Mouse (Mus musculus): Measurements from ENCODE around the gene Sun2. TPM values are rescaled to one million over a fixed set of nuclear protein-coding genes. Genes with fewer than 3 reads are reported as not detected.

Gene Sun2
- polyA plus RNA-seq, 1 experiment from 2014 or later, result 6.4 TPM

GRCm38 (mm10) chr15:79767327-79767961, 25.1 kb upstream of the Sun2 start:
- Histone ChIP-seq H3K9me3 (replicated peaks) (no peaks in the 10 kb centered on the region), H3K27me3 (no peaks in the 10 kb centered on the region), H3K27ac (replicated peaks) (no peak overlapping the region), H3K9ac (no peak overlapping the region), H3K4me2 (replicated peaks) (no peak overlapping the region), H3K4me1 (peaks cover 43% of the 10 kb centered on the region), H3K4me3 (replicated peaks) (no peak overlapping the region), H3K36me3 (peaks cover 22% of the 10 kb centered on the region)
- ATAC-seq (ENCODE audit: insufficient number of reproducible peaks, low FRiP score, low TSS enrichment, low read depth), result no peak
- 80% methylated on average over 16 of the region's 16 CpGs for WGBS

DNA sequence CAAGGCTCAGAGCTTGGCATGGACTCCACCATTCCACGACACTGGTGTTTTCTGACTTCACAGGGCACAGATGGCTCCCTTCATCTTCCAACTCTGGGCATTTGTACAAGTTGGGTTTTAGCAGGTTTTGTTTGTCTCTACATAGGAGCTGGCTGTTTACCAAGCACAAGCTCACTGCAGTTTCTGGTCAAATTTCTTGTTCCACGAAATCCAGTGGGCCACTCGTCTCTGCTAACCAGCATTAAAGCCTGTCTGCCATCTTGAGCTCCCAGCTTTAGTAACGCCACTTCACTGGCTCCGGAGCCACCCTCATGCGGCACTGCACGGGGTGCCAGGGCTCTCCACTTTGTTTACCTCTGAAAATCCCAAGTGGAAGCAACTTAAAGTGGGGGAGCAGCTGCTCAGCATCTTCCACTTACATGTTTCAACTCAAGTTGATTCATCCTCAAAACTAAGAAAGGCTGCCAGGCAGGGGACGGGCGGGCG, 24.3 kb upstream of the Sun2 start:
- H3K9ac ChIP-seq, result no peak overlapping the region

DNA sequence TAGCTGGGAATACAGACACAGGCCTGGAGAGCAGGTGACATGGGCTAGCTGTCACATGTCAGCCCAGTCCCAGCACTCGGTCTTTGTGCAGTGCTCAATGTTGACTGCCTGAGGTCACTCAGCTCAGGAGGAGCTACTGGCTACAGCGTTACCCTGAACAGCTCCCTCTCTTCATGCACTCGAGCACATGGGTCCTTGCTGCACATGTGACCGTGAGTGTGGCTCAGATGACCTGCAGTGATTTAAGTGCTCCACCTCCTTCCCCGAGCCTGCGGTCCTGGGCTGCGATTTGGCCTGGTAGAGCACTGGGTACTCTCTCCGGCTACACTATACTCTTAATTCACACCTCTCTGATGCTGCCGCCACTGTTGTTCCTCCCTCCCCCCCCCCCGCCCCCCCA, 23.8 kb upstream of the Sun2 start:
- Histone ChIP-seq H3K4me2 (replicated peaks) (no peak overlapping the region), H3K4me1 (peaks cover 43% of the 10 kb centered on the region), H3K27ac (replicated peaks) (0 out of 2 replicates have a peak overlapping the region, but pooled peaks have one; percentile 34), H3K9ac (no peak overlapping the region), H3K27me3 (no peaks in the 10 kb centered on the region), H3K4me3 (replicated peaks) (no peak overlapping the region), H3K9me3 (replicated peaks) (no peaks in the 10 kb centered on the region), H3K36me3 (peaks cover 32% of the 10 kb centered on the region)
- WGBS, result 62% methylated on average over 9 of the region's 10 CpGs
- ATAC-seq (ENCODE audit: insufficient number of reproducible peaks, low FRiP score, low TSS enrichment, low read depth), result no peak

More for the DNA sequence above, 24.3 kb upstream of the Sun2 start:
- ATAC-seq (ENCODE audit: insufficient number of reproducible peaks, low FRiP score, low TSS enrichment, low read depth), result no peak
- Histone ChIP-seq H3K4me3 (replicated peaks) (no peak overlapping the region), H3K9me3 (replicated peaks) (no peaks in the 10 kb centered on the region), H3K27me3 (no peaks in the 10 kb centered on the region), H3K27ac (replicated peaks) (peak overlapping the region; percentile 34; the same call in 1 of the 2 replicates), H3K4me2 (replicated peaks) (no peak overlapping the region), H3K4me1 (peaks cover 43% of the 10 kb centered on the region), H3K36me3 (peaks cover 30% of the 10 kb centered on the region)
- 80% methylated on average over 10 of the region's 10 CpGs for WGBS

DNA sequence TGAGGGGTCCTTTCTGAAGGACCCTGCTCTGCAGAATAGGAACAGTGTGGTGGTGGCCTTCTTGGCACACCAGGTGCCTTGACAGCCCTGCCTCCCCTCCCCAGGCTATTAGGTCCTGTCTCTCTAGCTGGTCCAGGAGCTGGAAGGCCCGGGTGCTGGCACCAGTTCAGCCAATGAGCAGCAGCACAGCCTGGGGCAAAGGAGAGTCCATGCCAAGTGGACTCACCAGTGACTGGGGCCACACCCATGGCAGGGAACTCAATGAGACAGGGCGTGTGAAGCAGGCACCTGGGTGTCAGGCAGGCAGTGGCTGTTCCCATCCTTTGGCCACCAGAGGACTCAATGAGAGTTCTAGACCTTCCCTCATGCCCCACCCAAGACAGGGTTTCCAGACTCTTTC, 23.0 kb upstream of the Sun2 start:
- Histone ChIP-seq H3K9me3 (replicated peaks) (no peaks in the 10 kb centered on the region), H3K27me3 (no peaks in the 10 kb centered on the region), H3K9ac (no peak overlapping the region), H3K4me2 (replicated peaks) (no peak overlapping the region), H3K4me1 (peaks cover 37% of the 10 kb centered on the region), H3K4me3 (replicated peaks) (no peak overlapping the region), H3K36me3 (peaks cover 32% of the 10 kb centered on the region), H3K27ac (replicated peaks) (0 out of 2 replicates have a peak overlapping the region, but pooled peaks have one; percentile 17)
- 88% methylated on average over 2 of the region's 2 CpGs for WGBS
- no peak for ATAC-seq (ENCODE audit: insufficient number of reproducible peaks, low FRiP score, low TSS enrichment, low read depth)

GRCm38 (mm10) chr15:79764539-79765267, 22.4 kb upstream of the Sun2 start:
- H3K4me1 ChIP-seq, result peaks cover 37% of the 10 kb centered on the region
- H3K36me3 ChIP-seq, result peaks cover 32% of the 10 kb centered on the region
- H3K9ac ChIP-seq, result no peak overlapping the region
- H3K4me3 ChIP-seq (replicated peaks), result no peak overlapping the region
- H3K9me3 ChIP-seq (replicated peaks), result no peaks in the 10 kb centered on the region
- no peaks in the 10 kb centered on the region for H3K27me3 ChIP-seq
- 68% methylated on average over 11 of the region's 11 CpGs for WGBS
- no peak overlapping the region for H3K4me2 ChIP-seq (replicated peaks)
- no peak for ATAC-seq (ENCODE audit: insufficient number of reproducible peaks, low FRiP score, low TSS enrichment, low read depth)
- H3K27ac ChIP-seq (replicated peaks), result no peak overlapping the region

- Histone ChIP-seq H3K36me3 (peaks cover 32% of the 10 kb centered on the region), H3K4me3 (replicated peaks) (no peak overlapping the region), H3K9me3 (replicated peaks) (no peaks in the 10 kb centered on the region), H3K27me3 (no peaks in the 10 kb centered on the region), H3K27ac (replicated peaks) (no peak overlapping the region), H3K4me2 (replicated peaks) (no peak overlapping the region), H3K9ac (no peak overlapping the region), H3K4me1 (peaks cover 37% of the 10 kb centered on the region)
- no peak for ATAC-seq (ENCODE audit: insufficient number of reproducible peaks, low FRiP score, low TSS enrichment, low read depth)
- WGBS, result 86% methylated on average over 7 of the region's 7 CpGs
Measured at GRCm38 (mm10) chr15:79763601-79764246, 21.4 kb upstream of the Sun2 start.

GRCm38 (mm10) chr15:79763001-79763400, 20.7 kb upstream of the Sun2 start:
- no peak overlapping the region for H3K27ac ChIP-seq (replicated peaks)
- H3K9me3 ChIP-seq (replicated peaks), result no peaks in the 10 kb centered on the region
- no peak overlapping the region for H3K4me3 ChIP-seq (replicated peaks)
- H3K27me3 ChIP-seq, result no peaks in the 10 kb centered on the region
- peaks cover 32% of the 10 kb centered on the region for H3K36me3 ChIP-seq
- no peak for ATAC-seq (ENCODE audit: insufficient number of reproducible peaks, low FRiP score, low TSS enrichment, low read depth)
- H3K9ac ChIP-seq, result no peak overlapping the region
- 89% methylated on average over 9 of the region's 9 CpGs for WGBS
- no peak overlapping the region for H3K4me2 ChIP-seq (replicated peaks)
- H3K4me1 ChIP-seq, result peaks cover 31% of the 10 kb centered on the region

GRCm38 (mm10) chr15:79760956-79761355, 18.6 kb upstream of the Sun2 start:
- no peaks in the 10 kb centered on the region for H3K27me3 ChIP-seq
- peaks cover 32% of the 10 kb centered on the region for H3K36me3 ChIP-seq
- WGBS, result 78% methylated on average over 6 of the region's 6 CpGs
- H3K4me2 ChIP-seq (replicated peaks), result no peak overlapping the region
- H3K27ac ChIP-seq (replicated peaks), result no peak overlapping the region
- H3K9me3 ChIP-seq (replicated peaks), result no peaks in the 10 kb centered on the region
- peaks cover 33% of the 10 kb centered on the region for H3K4me1 ChIP-seq
- H3K9ac ChIP-seq, result no peak overlapping the region
- no peak for ATAC-seq (ENCODE audit: insufficient number of reproducible peaks, low FRiP score, low TSS enrichment, low read depth)
- H3K4me3 ChIP-seq (replicated peaks), result no peak overlapping the region

- ATAC-seq (ENCODE audit: insufficient number of reproducible peaks, low FRiP score, low TSS enrichment, low read depth), result no peak
- H3K27ac ChIP-seq (replicated peaks), result no peak overlapping the region
- no peak overlapping the region for H3K4me2 ChIP-seq (replicated peaks)
- peaks cover 7% of the 10 kb centered on the region; the same call in 1 of the 2 replicates for H3K36me3 ChIP-seq
- WGBS, result 99% methylated on average over 3 of the region's 3 CpGs
- no peaks in the 10 kb centered on the region for H3K27me3 ChIP-seq
- H3K4me3 ChIP-seq (replicated peaks), result no peak overlapping the region
- H3K9ac ChIP-seq, result no peak overlapping the region
- peaks cover 25% of the 10 kb centered on the region; the same call in 1 of the 2 replicates for H3K4me1 ChIP-seq
- H3K9me3 ChIP-seq (replicated peaks), result no peaks in the 10 kb centered on the region
Measured at GRCm38 (mm10) chr15:79757118-79757517, 14.8 kb upstream of the Sun2 start.

DNA sequence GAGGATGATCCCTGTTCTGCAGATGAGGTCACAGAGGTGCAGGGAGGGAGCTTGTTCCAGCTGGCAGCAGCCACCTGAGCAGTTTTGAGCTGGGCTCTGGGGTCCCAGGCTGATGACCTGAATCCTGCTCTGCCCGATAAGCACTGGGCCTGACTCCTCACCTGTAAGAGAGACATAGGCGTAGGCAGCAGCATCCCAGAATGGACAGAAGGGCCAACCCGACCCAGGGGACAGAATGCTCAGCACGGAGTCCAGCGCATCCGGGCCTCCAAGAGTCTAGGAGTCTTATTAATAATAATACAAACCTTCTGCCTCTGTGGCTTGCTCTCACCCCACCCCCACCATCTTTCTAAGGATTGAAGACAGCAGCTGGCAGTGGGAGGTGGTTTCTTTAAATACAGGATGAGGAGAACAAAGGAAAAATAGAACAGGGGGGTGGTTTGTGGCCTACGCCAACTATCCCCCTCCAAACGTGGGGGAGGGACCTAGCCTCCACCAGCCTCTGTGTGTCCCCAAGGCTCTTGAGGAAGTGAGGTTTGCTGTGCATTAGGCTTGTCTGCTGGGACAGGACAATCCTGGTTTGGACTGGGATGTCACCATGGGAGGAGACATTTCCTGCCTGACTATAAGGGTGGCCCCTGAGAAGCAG, 13.8 kb upstream of the Sun2 start:
- H3K36me3 ChIP-seq, result no peaks in the 10 kb centered on the region
- peak overlapping the region; percentile 28; the same call in 1 of the 2 replicates for H3K27ac ChIP-seq (replicated peaks)
- H3K9me3 ChIP-seq (replicated peaks), result no peaks in the 10 kb centered on the region
- ATAC-seq (ENCODE audit: insufficient number of reproducible peaks, low FRiP score, low TSS enrichment, low read depth), result 0 out of 2 replicates have a peak, but pooled peaks have one; percentile 32
- WGBS, result 51% methylated on average over 8 of the region's 8 CpGs
- H3K4me3 ChIP-seq (replicated peaks), result no peak overlapping the region
- no peaks in the 10 kb centered on the region for H3K27me3 ChIP-seq
- no peak overlapping the region for H3K4me2 ChIP-seq (replicated peaks)
- H3K9ac ChIP-seq, result no peak overlapping the region
- peaks cover 25% of the 10 kb centered on the region; the same call in 1 of the 2 replicates for H3K4me1 ChIP-seq

- Histone ChIP-seq H3K36me3 (no peaks in the 10 kb centered on the region), H3K4me1 (peaks cover 25% of the 10 kb centered on the region; the same call in 1 of the 2 replicates), H3K4me3 (replicated peaks) (no peak overlapping the region), H3K9me3 (replicated peaks) (no peaks in the 10 kb centered on the region), H3K4me2 (replicated peaks) (no peak overlapping the region), H3K27me3 (no peaks in the 10 kb centered on the region), H3K27ac (replicated peaks) (no peak overlapping the region), H3K9ac (no peak overlapping the region)
- no peak for ATAC-seq (ENCODE audit: insufficient number of reproducible peaks, low FRiP score, low TSS enrichment, low read depth)
- 77% methylated on average over 4 of the region's 4 CpGs for WGBS
Measured at GRCm38 (mm10) chr15:79755176-79755575, 12.8 kb upstream of the Sun2 start.

Measured in embryonic facial prominence, embryonic 15.5 days (tissue).